Mouse (Mus musculus): ENCODE data around the gene Vax1.

GRCm38 (mm10) chr19:59193986-59194820 is 24.3 kb upstream of the Vax1 start:
- TF ChIP-seq EP300 (IDR thresholded peaks at IDR 0.05; ENCODE audit: low read depth) (no peak), CTCF (IDR thresholded peaks at IDR 0.05; ENCODE audit: low read depth) (no peak)

Data from heart, postnatal 0 days (tissue).